Comparison of ENCODE assay signal across 7 mouse cellular contexts in genomic region chr13:13784420-13784936, GRCm38 (mm10). TPM values are rescaled to one million over a fixed set of nuclear protein-coding genes. Genes with fewer than 3 reads are reported as not detected.
DNase-seq lines count a peak whose midpoint lies in the region; ATAC-seq and TF ChIP-seq lines count a peak whose summit lies in the region.

No protein-coding gene starts in this region.

- no peak for TF ChIP-seq CTCF in layer of hippocampus, adult 2 months (conservative IDR thresholded peaks at IDR 0.05)
- no peak for TF ChIP-seq CTCF in brain, embryonic 14.5 days (IDR thresholded peaks at IDR 0.05; ENCODE audit: borderline replicate concordance, extremely low read depth, insufficient read depth, insufficient read length)
- no peak for TF ChIP-seq CTCF in forebrain, postnatal 0 days (IDR thresholded peaks at IDR 0.05; ENCODE audit: low read depth)
- TF ChIP-seq CTCF in liver, postnatal 0 days (IDR thresholded peaks at IDR 0.05; ENCODE audit: low read depth) = no peak

- ATAC-seq in forebrain, postnatal 0 days = peak; percentile 70
- ATAC-seq in liver, postnatal 0 days = peak; percentile 36; the same call in 1 of the 2 replicates

- no peak for DNase-seq in layer of hippocampus, adult 2 months (ENCODE audit: low spot score in 2 of 2)
- no peak for DNase-seq in layer of hippocampus, postnatal 14 days (ENCODE audit: low spot score in 2 of 2)
- peak; percentile 35 for DNase-seq in brain, embryonic 14.5 days (ENCODE audit: low read depth)
- no peak for DNase-seq in forebrain, postnatal 0 days
- DNase-seq in liver, postnatal 0 days = no peak
- no peak for DNase-seq in urinary bladder, postnatal 25 days (ENCODE audit: low spot score)
- DNase-seq in adipocyte (ENCODE audit: low spot score) = no peak

- 2% methylated on average over 47 of the region's 59 CpGs for WGBS in forebrain, postnatal 0 days
- WGBS in liver, postnatal 0 days (ENCODE audit: insufficient replicate concordance) = 6% methylated on average over 50 of the region's 59 CpGs

- H3K9me3 ChIP-seq in forebrain, postnatal 0 days (ENCODE audit: low read length) = no peaks in the 10 kb centered on the region
- no peaks in the 10 kb centered on the region for H3K9me3 ChIP-seq in liver, postnatal 0 days (ENCODE audit: low read length)

- TF ChIP-seq POLR2A in brain, embryonic 14.5 days (IDR thresholded peaks at IDR 0.05; ENCODE audit: borderline replicate concordance, extremely low read depth, insufficient read depth, insufficient read length, poor library complexity, severe bottlenecking) = 0 out of 2 replicates have a peak, but pooled peaks have one; percentile 1

- no peak overlapping the region for H3K27ac ChIP-seq in layer of hippocampus, adult 2 months
- H3K27ac ChIP-seq in forebrain, postnatal 0 days (ENCODE audit: low read depth, low read length) = peak overlapping the region; percentile 46; the same call in 1 of the 2 replicates
- no peak overlapping the region for H3K27ac ChIP-seq in liver, postnatal 0 days (ENCODE audit: low read depth)

- H3K4me1 ChIP-seq in forebrain, postnatal 0 days (ENCODE audit: insufficient read depth) = peaks cover 3% of the 10 kb centered on the region; the same call in 1 of the 2 replicates
- peaks cover 16% of the 10 kb centered on the region for H3K4me1 ChIP-seq in liver, postnatal 0 days (ENCODE audit: insufficient read depth)

- H3K4me3 ChIP-seq in layer of hippocampus, adult 2 months = peak overlapping the region; percentile 61
- H3K4me3 ChIP-seq in forebrain, postnatal 0 days (ENCODE audit: low read depth, low read length) = peak overlapping the region; percentile 65
- peak overlapping the region; percentile 49 for H3K4me3 ChIP-seq in liver, postnatal 0 days (ENCODE audit: low read depth, low read length)

- H3K4me2 ChIP-seq in forebrain, postnatal 0 days (ENCODE audit: low read depth) = peak overlapping the region; percentile 78
- H3K4me2 ChIP-seq in liver, postnatal 0 days (ENCODE audit: low read depth, low read length) = peak overlapping the region; percentile 79

- TF ChIP-seq EP300 in liver, postnatal 0 days (IDR thresholded peaks at IDR 0.05; ENCODE audit: low read depth) = no peak

- H3K27me3 ChIP-seq in forebrain, postnatal 0 days (ENCODE audit: insufficient read depth, low read length) = no peaks in the 10 kb centered on the region
- peaks cover 40% of the 10 kb centered on the region for H3K27me3 ChIP-seq in liver, postnatal 0 days (ENCODE audit: insufficient read depth, low read length)

- no peaks in the 10 kb centered on the region for H3K36me3 ChIP-seq in forebrain, postnatal 0 days (ENCODE audit: insufficient read depth)
- 0 out of 2 replicates have a peak, but pooled peaks cover 2% of the 10 kb centered on the region for H3K36me3 ChIP-seq in liver, postnatal 0 days (replicated peaks; ENCODE audit: insufficient read depth, low read length)

- peak overlapping the region; percentile 63 for H3K9ac ChIP-seq in forebrain, postnatal 0 days
- no peak overlapping the region for H3K9ac ChIP-seq in liver, postnatal 0 days (replicated peaks)

RNA-seq across cellular contexts. Expression of gene Gng4, which starts 0.6 kb away (rescaled TPM):
- total RNA-seq in layer of hippocampus, adult 2 months (2021) = 10 to 100 TPM; 15.8 to 18.0 TPM
- 10 to 100 TPM; 61.2 to 62.1 TPM for total RNA-seq in layer of hippocampus, postnatal 14 days (2021)
- polyA plus RNA-seq in brain, embryonic 14.5 days (2012; rRNA removed) = 22.8 and 37.7 TPM in 2 replicates
- 88.4 and 114 TPM in 2 replicates for total RNA-seq in forebrain, postnatal 0 days (2014; rRNA removed)
- 71.2 and 91.4 TPM in 2 replicates for polyA plus RNA-seq in forebrain, postnatal 0 days (2015; fragmentation: Nextera tagmentation; extraction: Ambion mirVana)
- not detected in 2 replicates for polyA plus RNA-seq in liver, postnatal 0 days (2015; fragmentation: Nextera tagmentation; extraction: Ambion mirVana)
